Mouse (Mus musculus): ENCODE measurements around the gene Trim34a. TPM values are rescaled to one million over a fixed set of nuclear protein-coding genes. Genes with fewer than 3 reads are reported as not detected.
"Not testable (repeated sequence)": the region's sequence is repeated elsewhere in the genome, so short reads cannot be mapped to it uniquely, and the experiment has no call there.

The Trim34a gene
- 1 to 10 TPM; 1.4 to 1.5 TPM for total RNA-seq (2021)

DNA sequence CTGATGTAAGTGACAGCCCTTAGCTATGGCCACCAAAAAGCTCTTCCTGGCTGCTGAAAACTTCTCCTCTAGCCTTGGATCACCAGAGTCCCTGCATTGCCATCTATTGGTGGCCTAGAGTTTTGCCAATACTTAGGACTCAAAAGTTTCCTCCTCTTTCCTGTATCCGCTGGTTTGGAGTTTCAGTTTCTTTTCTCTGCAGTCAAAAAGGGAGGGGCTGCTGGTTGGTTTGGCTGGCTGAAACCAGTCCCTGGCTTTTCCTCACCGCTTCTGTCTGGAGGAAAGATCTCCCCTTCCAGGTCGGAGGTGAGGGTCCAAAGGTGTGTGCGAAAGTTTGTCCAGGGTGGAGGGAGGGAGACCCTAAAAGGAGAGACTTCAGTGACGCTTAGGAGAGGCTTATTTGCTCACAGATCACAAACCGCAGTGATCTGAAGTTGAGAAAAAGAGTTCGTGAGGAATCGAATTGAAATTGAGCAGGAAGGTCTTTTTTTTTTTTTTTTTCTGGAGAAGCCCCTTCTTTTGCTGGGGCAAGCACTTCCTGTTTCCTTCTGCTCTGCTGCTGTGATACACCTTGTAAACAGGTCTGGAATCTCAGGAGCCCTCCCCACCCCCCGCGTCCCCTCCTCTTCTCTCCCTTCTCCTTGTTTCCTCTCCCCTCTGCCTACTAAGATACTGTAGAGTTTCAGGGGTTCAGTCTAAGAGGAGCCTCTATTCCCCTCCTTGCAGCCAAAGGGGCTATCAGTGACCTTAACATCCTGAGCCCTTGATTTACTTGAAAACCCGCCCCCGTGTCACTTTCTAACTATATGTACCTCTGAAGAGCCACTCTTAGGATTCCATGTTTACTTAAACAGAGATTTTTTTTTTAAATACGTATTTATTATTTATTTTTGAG is at the start of gene Trim34a:
Trim34a (plus strand) TSS at position 171 of the 895 bp plus-strand sequence.
- peak; percentile 7 to 20 for DNase-seq (ENCODE audit: low spot score in 2 of 2)
- intact Hi-C loops (cut with DNase I), result no loop called here

GRCm38 (mm10) chr7:104195885-104196284 is 48.4 kb upstream of the Trim34a start, which contains the start of gene Olfr649:
Gene Olfr649 (minus strand): TSS chr7:104195985.
- no peak for DNase-seq (ENCODE audit: low spot score in 2 of 2)
- intact Hi-C loops (cut with DNase I), result no loop called here

DNA sequence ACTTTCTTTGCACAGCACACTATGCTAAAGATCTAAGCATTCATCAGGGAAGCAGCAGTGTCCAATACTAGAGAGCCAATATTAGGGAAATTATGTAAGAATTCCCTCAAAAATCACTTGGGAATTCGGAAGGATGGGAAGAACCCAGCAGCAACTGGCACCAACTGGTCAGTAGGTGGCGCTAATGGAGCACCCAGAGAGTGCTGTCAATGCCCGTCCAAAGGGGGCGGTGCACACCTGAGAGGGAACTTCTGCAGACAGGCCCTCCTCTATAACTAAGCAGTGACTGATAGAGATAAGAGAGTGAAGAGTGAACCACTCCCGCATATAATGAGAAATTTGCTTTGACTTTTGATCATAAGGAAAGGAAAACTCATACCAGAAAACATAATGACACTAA is 44.4 kb upstream of the Trim34a start:
- DNase-seq (ENCODE audit: low spot score in 2 of 2), result peak; percentile 43 to 47
- intact Hi-C loops (cut with DNase I), result no loop called here

- intact Hi-C loops (cut with DNase I), result no loop called here
- DNase-seq (ENCODE audit: low spot score in 2 of 2), result no peak
Observed at GRCm38 (mm10) chr7:104206197-104206596, 38.1 kb upstream of the Trim34a start.

- DNase-seq (ENCODE audit: low spot score in 2 of 2), result no peak
- intact Hi-C loops (cut with DNase I), result no loop called here
Observed at GRCm38 (mm10) chr7:104216011-104216535, 28.2 kb upstream of the Trim34a start.

DNA sequence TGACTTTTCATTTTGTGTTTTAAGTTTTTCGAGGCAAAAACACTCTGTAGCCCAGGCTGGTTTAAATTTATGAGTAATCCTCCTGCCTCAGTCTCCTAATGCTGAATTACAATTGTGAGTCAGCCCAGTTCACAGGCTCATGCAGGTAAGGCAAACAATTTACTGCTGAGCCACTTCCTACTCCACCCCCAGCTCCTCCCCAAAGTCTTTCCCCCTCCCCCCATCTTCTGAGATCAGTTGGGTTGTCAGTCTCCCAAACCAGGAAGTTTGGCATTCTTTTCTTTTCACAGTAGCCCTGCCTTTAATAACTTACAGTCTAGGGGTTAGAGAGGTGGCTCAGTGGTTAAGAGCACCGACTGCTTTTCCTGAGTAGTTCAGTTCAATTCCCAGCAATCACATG is 26.4 kb upstream of the Trim34a start:
- intact Hi-C loops (cut with DNase I), result no loop called here
- DNase-seq (ENCODE audit: low spot score in 2 of 2), result no peak

GRCm38 (mm10) chr7:104218701-104219569 is 25.3 kb upstream of the Trim34a start, which contains the start of gene Trim6:
Gene Trim6 (plus strand): TSS chr7:104218793.
- intact Hi-C loops (cut with DNase I), result no loop called here
- DNase-seq (ENCODE audit: low spot score in 2 of 2), result peak in 1 of 2 experiments; percentile 6

DNA sequence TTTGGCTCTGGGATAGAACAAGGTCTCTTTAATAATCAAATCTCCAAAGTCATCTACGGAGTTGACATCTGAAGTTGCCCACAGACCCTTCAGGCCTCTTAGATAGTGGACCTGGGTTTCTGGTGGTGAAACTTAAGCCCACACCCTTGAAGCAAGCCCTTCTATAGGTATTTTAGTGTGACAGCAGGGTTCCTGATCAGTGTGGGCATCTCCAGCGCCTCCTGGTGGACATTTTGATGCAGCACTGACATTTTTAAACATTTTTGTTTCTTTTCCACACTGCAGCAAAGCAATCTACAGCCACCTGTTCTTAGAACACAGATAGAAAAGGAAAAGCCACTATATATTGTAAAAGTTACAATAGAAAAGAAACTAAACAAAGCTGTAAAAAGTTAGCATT is 13.1 kb upstream of the Trim34a start:
- DNase-seq (ENCODE audit: low spot score in 2 of 2), result no peak
- intact Hi-C loops (cut with DNase I), result no loop called here

GRCm38 (mm10) chr7:104240857-104241256 is 3.4 kb upstream of the Trim34a start:
- no peak for DNase-seq (ENCODE audit: low spot score in 2 of 2)
- intact Hi-C loops (cut with DNase I), result no loop called here

DNA sequence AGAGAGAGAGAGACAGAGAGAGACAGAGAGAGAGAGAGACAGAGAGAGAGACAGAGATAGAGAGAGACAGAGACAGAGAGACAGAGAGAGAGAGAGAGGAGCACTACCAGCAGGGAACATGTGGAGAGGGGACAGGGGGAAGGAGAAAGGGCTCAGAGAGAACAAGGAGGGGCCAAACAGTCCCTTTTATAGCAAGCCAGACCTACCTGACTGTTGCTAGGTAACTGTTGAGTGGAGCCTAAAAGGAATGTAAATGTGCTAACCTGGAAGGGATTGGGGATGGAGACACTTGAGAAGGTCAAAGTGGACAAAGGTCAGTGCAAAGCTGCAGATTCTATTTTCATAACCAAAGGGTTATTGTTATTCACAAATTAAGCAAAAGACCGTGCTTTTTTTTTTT is 641 bp upstream of the Trim34a start:
- intact Hi-C loops (cut with DNase I), result no loop called here
- DNase-seq (ENCODE audit: low spot score in 2 of 2), result no peak

GRCm38 (mm10) chr7:104260380-104260779 is 16.1 kb downstream of the Trim34a start:
- intact Hi-C loops (cut with DNase I); DNase-seq (ENCODE audit: low spot score in 2 of 2): not testable (repeated sequence)

DNA sequence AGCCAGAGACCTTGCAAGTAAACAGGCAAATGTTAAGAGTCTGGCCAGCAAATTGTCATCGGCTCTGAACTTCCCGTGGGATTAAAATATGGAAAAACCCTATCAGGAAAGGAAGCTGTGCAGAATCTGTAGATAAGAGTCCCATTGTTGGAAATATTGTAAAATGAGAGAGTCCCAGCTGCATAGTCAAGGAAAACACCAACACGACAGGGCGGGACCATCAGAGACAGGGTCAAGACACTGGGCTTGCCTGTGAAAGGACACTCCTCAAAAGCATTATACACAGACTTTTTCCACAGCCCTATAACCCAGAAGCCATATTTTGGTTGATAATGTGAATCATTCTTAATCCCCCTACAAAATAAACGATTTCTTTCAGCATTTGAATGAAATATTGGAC is 21.1 kb downstream of the Trim34a start:
- DNase-seq (ENCODE audit: low spot score in 2 of 2); intact Hi-C loops (cut with DNase I): not testable (repeated sequence)

- intact Hi-C loops (cut with DNase I); DNase-seq (ENCODE audit: low spot score in 2 of 2): not testable (repeated sequence)
Observed at GRCm38 (mm10) chr7:104279361-104279760, 35.1 kb downstream of the Trim34a start.

GRCm38 (mm10) chr7:104287576-104288443 is 43.6 kb downstream of the Trim34a start, which contains the start of gene Trim5:
Gene Trim5 (minus strand): TSS chr7:104288094.
- intact Hi-C loops (cut with DNase I); DNase-seq (ENCODE audit: low spot score in 2 of 2): not testable (repeated sequence)

DNA sequence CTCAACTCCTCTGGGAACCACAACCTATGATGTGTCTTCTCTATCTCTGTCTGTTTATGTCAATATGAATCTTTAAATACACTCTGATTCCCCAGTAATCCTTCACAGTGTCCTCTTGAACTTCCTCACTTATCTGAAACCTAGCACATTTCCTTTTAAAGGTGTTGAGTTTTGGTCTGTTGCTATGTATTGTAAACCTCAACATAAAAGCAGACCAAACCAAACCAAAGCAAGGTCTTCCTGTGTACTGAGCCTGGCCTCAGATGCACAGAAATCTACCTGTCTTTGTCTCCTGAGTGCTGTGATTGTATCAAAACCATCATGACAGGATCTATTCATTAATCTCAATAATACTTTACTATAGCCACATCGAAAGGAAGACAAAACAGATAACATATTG is 46.4 kb downstream of the Trim34a start:
- no peak for DNase-seq (ENCODE audit: low spot score in 2 of 2)
- intact Hi-C loops (cut with DNase I), result no loop called here

DNA sequence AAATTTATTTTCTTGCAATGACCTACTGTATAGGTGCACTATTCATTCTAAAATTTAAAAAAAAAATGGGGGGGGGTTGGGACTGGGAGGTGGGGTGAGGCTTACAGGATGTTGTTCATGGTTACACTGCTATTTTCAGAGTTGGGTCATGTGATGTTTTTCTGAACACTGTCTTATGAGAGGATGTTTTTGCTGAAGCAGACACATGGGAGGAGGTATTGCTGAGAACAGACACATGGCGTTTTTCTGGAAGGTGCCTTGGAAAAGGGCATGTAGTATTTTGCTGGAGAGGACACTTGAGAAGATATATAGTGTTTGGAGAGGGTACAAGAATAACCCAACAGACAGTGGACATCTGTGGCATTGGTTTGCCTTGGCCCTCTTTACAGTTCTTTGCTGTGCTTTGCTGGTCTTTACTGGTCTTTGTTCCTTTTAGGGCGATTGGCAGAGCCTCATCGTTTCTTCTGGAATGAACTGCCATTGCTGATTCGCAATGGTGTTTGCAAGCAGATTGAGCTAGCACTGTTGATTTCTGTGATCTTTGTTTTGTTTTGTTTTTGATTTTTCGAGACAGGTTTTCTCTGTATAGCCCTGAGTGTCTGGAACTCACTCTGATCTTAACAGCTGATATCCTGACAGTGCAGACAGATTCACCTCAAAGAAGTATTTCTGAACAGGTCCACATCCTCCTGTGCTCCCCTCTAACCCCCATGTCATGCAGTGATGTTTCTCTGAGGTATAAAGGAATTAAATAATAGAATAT is 47.6 kb downstream of the Trim34a start:
- intact Hi-C loops (cut with DNase I), result no loop called here
- no peak for DNase-seq (ENCODE audit: low spot score in 2 of 2)

Measured in left cerebral cortex, postnatal 25 days (tissue).